Mouse (Mus musculus): ENCODE measurements at regions not wholly inside any gene's neighbourhood (a gene's known extent, or its start where the extent isn't known, plus 50 kb on each side); places are given as distances from the start of the nearest gene placed in this dataset.

DNA sequence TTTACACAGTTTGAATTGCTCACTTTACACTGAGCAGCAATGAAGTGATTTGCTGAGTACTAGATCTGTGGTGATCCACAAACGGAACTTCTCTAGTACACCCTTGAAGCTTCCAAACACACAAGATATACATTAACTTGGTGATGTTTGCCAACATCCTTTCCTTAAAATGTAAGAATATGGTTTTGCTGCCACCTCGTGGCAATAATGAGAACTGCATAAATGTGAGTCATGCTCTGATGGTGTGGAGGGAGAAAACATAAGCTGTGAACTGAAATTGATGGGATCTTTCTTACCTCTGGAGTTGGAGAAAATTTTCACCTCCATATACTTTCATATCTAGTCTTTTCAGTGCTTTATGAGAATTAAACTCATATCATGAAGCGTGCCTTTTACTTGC is 51.6 kb downstream of the Bex3 start:
- DNase-seq (ENCODE audit: extremely low spot score, low read depth, low spot score) = peak; percentile 79

DNA sequence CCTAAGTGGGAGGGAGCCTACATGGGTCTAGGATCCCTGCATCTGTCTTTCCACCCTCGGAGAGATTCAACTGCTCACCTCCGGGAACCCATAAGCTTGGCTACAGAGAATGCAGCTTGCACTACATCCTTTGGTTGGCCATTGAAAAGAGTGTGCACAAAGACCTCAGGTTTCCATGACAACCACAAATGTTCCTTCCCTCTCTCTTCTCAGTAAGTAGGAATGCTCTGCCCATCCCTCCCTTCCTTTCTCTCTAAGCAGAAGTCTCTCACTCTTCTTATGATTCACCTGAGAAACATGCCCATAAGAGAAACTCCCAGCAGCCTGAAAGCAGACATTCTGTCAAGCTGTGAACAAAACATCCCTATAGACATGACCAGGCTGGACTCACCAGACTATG is 95.8 kb downstream of the Bex3 start:
- DNase-seq (ENCODE audit: extremely low spot score, low read depth, low spot score) = no peak

All from hindlimb bud, embryonic 11.5 days (tissue).